8 mouse cellular contexts compared by ENCODE assay signal in the genomic region with DNA sequence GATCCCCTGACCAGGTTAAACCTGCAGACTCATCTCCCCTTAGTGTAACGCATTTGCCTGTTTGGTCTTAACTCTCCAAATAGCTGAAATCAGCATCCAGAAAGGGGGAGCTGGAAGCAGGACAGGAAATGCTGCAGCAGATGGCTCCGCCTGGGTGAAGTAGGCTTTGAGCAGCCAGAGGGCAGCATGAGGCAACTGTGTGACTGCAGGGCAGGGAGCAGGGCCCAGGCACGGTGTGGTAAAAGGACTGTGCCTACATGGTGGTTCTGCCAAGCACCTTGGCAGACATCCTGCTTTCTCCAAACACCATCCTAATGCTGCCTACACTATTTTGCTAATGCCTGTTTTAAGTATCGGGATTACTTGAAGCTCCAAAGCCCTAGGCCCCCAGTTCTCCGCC.
DNase-seq lines count a peak whose midpoint lies in the region; ATAC-seq lines count a peak whose summit lies in the region.

No protein-coding gene starts in this region.

- 0 out of 2 replicates have a peak, but pooled peaks have one; percentile 47 for ATAC-seq in embryonic facial prominence, embryonic 12.5 days (ENCODE audit: insufficient number of reproducible peaks, insufficient read depth, low FRiP score, low TSS enrichment)
- ATAC-seq in heart, embryonic 15.5 days (replicated peaks; ENCODE audit: insufficient number of reproducible peaks, insufficient read depth, low FRiP score, low read depth) = peak; percentile 35; the same call in 1 of the 2 replicates

- H3K9ac ChIP-seq in embryonic facial prominence, embryonic 12.5 days = no peak overlapping the region
- no peak overlapping the region for H3K9ac ChIP-seq in heart, embryonic 15.5 days

- no peak overlapping the region for H3K4me3 ChIP-seq in embryonic facial prominence, embryonic 12.5 days
- no peak overlapping the region for H3K4me3 ChIP-seq in heart, embryonic 15.5 days

- DNase-seq in 416B (ENCODE audit: low read depth) = peak; percentile 21
- DNase-seq in adrenal gland, adult 8-10 months = peak; percentile 55
- peak; percentile 83 to 89 for DNase-seq in kidney, postnatal 36 days
- DNase-seq in lung, postnatal 10 days = peak; percentile 83
- DNase-seq in right cerebral cortex, postnatal 25 days = peak; percentile 71
- DNase-seq in spleen, postnatal 4 days (ENCODE audit: low spot score in 2 of 2) = no peak

- H3K9me3 ChIP-seq in embryonic facial prominence, embryonic 12.5 days = no peaks in the 10 kb centered on the region
- no peaks in the 10 kb centered on the region for H3K9me3 ChIP-seq in heart, embryonic 15.5 days (replicated peaks)

- H3K36me3 ChIP-seq in embryonic facial prominence, embryonic 12.5 days = no peaks in the 10 kb centered on the region
- H3K36me3 ChIP-seq in heart, embryonic 15.5 days = no peaks in the 10 kb centered on the region

- no peak overlapping the region for H3K4me2 ChIP-seq in embryonic facial prominence, embryonic 12.5 days (replicated peaks)
- no peak overlapping the region for H3K4me2 ChIP-seq in heart, embryonic 15.5 days

- H3K27me3 ChIP-seq in embryonic facial prominence, embryonic 12.5 days = no peaks in the 10 kb centered on the region
- no peaks in the 10 kb centered on the region for H3K27me3 ChIP-seq in heart, embryonic 15.5 days

- no peak overlapping the region for H3K27ac ChIP-seq in embryonic facial prominence, embryonic 12.5 days
- no peak overlapping the region for H3K27ac ChIP-seq in heart, embryonic 15.5 days

- H3K4me1 ChIP-seq in embryonic facial prominence, embryonic 12.5 days = peaks cover 7% of the 10 kb centered on the region; the same call in 1 of the 2 replicates
- H3K4me1 ChIP-seq in heart, embryonic 15.5 days (replicated peaks) = peaks cover 9% of the 10 kb centered on the region

- WGBS in embryonic facial prominence, embryonic 12.5 days = 50% methylated on average over 5 of the region's 5 CpGs
- 47% methylated on average over 5 of the region's 5 CpGs for WGBS in heart, embryonic 15.5 days

Comparison
In these comparisons a context has a peak if more than half of its experiments do, and no peak if none do; other contexts are left out.
1. DNase-seq: peak in 416B (single experiment), adrenal gland, adult 8-10 months (single experiment), kidney, postnatal 36 days (2 of 2), lung, postnatal 10 days (single experiment) and right cerebral cortex, postnatal 25 days (single experiment); none in spleen, postnatal 4 days (0 of 2).